Mouse (Mus musculus): Measurements from ENCODE around the gene Pdcd6.

DNA sequence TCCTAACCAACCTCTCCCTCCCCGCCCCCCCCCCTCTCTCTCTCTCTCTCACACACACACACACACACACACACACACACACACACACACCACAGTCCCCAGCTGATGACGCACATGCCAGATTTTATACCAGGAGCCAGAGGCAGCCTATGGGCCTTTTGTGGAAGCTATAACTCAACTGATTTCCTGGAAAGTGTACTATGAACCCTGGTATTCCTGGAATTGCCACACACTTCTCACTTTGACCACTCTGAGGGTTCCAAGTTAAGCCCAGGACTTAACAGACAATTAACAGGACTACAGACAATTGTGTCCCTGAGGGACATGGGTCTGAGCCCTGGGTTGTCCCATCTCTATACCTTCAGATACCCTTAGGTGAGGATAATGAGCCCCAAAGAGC lies 35.1 kb downstream of the Pdcd6 start:
- no peak for TF ChIP-seq POLR2A (IDR thresholded peaks at IDR 0.05; ENCODE audit: borderline replicate concordance, extremely low read depth, low read depth, low read length)
- TF ChIP-seq CTCF (IDR thresholded peaks at IDR 0.05; ENCODE audit: insufficient read depth, low read length): no peak
